Mouse (Mus musculus): Measurements from ENCODE around the gene Zcchc24.

Gene Zcchc24

GRCm38 (mm10) chr14:25749143-25749909 is 19.5 kb downstream of the Zcchc24 start:
- DNase-seq (ENCODE audit: inconsistent age in 2 of 2, low spot score in 1 of 2): peak in 1 of 2 experiments; percentile 75

GRCm38 (mm10) chr14:25747996-25748756 is 20.7 kb downstream of the Zcchc24 start:
- peak in 1 of 2 experiments; percentile 49 for DNase-seq (ENCODE audit: inconsistent age in 2 of 2, low spot score in 1 of 2)

- peak; percentile 31 to 75 for DNase-seq (ENCODE audit: inconsistent age in 2 of 2, low spot score in 1 of 2)
Measured at GRCm38 (mm10) chr14:25746971-25747945, 21.6 kb downstream of the Zcchc24 start.

GRCm38 (mm10) chr14:25746371-25746770 is 22.5 kb downstream of the Zcchc24 start:
- peak in 1 of 2 experiments; percentile 24 for DNase-seq (ENCODE audit: inconsistent age in 2 of 2, low spot score in 1 of 2)

- DNase-seq (ENCODE audit: inconsistent age in 2 of 2, low spot score in 1 of 2): peak in 1 of 2 experiments; percentile 43
Measured at GRCm38 (mm10) chr14:25745365-25746184, 23.3 kb downstream of the Zcchc24 start.

- peak in 1 of 2 experiments; percentile 38 for DNase-seq (ENCODE audit: inconsistent age in 2 of 2, low spot score in 1 of 2)
Measured at GRCm38 (mm10) chr14:25742943-25743342, 25.9 kb downstream of the Zcchc24 start.

GRCm38 (mm10) chr14:25741840-25742367 is 26.9 kb downstream of the Zcchc24 start:
- no peak for DNase-seq (ENCODE audit: inconsistent age in 2 of 2, low spot score in 1 of 2)

GRCm38 (mm10) chr14:25741211-25741610 is 27.6 kb downstream of the Zcchc24 start:
- DNase-seq (ENCODE audit: inconsistent age in 2 of 2, low spot score in 1 of 2): peak in 1 of 2 experiments; percentile 25

- no peak for DNase-seq (ENCODE audit: inconsistent age in 2 of 2, low spot score in 1 of 2)
Measured at GRCm38 (mm10) chr14:25739957-25740565, 28.8 kb downstream of the Zcchc24 start.

GRCm38 (mm10) chr14:25738591-25739001 is 30.2 kb downstream of the Zcchc24 start:
- DNase-seq (ENCODE audit: inconsistent age in 2 of 2, low spot score in 1 of 2): peak in 1 of 2 experiments; percentile 53

- DNase-seq (ENCODE audit: inconsistent age in 2 of 2, low spot score in 1 of 2): peak; percentile 53 to 72
Measured at GRCm38 (mm10) chr14:25736589-25736988, 32.2 kb downstream of the Zcchc24 start.

- DNase-seq (ENCODE audit: inconsistent age in 2 of 2, low spot score in 1 of 2): no peak
Measured at GRCm38 (mm10) chr14:25736140-25736539, 32.7 kb downstream of the Zcchc24 start.

GRCm38 (mm10) chr14:25734736-25735716 is 33.8 kb downstream of the Zcchc24 start:
- DNase-seq (ENCODE audit: inconsistent age in 2 of 2, low spot score in 1 of 2): peak in 1 of 2 experiments; percentile 43

- DNase-seq (ENCODE audit: inconsistent age in 2 of 2, low spot score in 1 of 2): peak in 1 of 2 experiments; percentile 35
Measured at GRCm38 (mm10) chr14:25727149-25727510, 41.7 kb downstream of the Zcchc24 start.

GRCm38 (mm10) chr14:25726226-25727148 is 42.4 kb downstream of the Zcchc24 start:
- DNase-seq (ENCODE audit: inconsistent age in 2 of 2, low spot score in 1 of 2): peak in 1 of 2 experiments; percentile 76

GRCm38 (mm10) chr14:25725690-25726089 is 43.1 kb downstream of the Zcchc24 start:
- DNase-seq (ENCODE audit: inconsistent age in 2 of 2, low spot score in 1 of 2): peak in 1 of 2 experiments; percentile 67

GRCm38 (mm10) chr14:25725032-25725497 is 43.8 kb downstream of the Zcchc24 start:
- DNase-seq (ENCODE audit: inconsistent age in 2 of 2, low spot score in 1 of 2): peak in 1 of 2 experiments; percentile 71
